Mouse (Mus musculus) cerebellum, adult 11 months (tissue): ENCODE data around the gene Pnkd.

Source experiments
- DNase-seq: peaks from one replicate; pipeline ENCODE4 v3.0.0; 2022

Pnkd gene

GRCm38 (mm10) chr1:74364270-74364669 is 79.5 kb downstream of the Pnkd start:
- DNase-seq, result no peak

GRCm38 (mm10) chr1:74367886-74368645 is 83.3 kb downstream of the Pnkd start:
- no peak for DNase-seq

- no peak for DNase-seq
These were observed 85.3 kb downstream of the Pnkd start for GRCm38 (mm10) chr1:74370040-74370439.

DNA sequence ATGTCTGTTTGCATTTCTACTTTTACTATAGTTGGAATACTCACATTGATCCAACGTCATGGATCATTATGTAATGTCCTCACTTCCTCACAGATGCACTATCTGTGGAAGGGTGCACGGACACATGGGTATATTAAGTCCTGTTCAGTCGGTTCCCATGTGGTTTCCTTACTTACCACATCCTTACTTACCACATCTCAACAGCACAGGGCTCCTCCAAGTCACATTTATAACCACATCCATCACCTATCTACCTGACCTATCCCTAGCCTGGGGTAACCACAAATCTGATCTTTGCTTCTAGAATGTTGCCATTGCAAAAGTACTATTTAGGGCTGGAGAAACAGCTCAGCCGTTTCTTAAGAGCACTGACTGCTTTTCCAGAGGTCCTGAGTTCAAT is 88.6 kb downstream of the Pnkd start:
- DNase-seq, result no peak

DNA sequence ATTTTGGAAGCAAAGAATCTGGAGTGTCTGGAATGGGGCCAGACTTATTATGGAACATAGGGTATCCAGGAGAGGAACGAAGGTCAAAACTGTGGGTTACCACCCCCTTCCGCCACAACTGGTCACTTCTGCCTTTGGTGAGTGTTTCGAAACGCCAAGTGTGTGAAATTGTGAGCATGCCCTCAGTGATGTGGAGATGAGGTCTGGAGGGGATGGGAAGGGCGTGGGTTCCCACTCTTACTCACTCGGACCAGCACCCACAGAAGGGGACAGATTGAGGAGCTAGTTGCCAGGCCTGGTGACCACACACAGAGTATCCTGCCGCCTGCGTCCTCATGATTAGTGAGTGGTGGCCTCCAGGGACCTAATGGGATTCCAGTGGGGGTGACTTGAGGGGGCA is 90.2 kb downstream of the Pnkd start, which contains the start of gene Slc11a1:
Gene Slc11a1 (plus strand): TSS at position 216 of the 400 bp plus-strand sequence.
- DNase-seq, result no peak

DNA sequence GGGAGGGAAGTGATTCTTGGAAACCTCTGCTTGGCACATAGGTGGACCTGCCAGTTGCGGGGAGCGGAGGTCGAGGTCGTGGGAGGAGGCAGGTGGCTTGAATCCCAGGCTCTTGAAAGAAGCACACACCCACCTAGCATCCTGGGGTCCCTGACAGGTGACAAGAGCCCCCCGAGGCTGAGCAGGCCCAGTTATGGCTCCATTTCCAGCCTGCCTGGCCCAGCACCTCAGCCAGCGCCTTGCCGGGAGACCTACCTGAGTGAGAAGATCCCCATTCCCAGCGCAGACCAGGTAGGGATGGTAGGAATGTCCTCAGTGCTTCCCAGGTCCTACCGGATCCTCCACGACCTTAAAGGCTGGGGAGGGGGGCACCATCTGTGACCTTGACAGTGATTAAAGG is 90.8 kb downstream of the Pnkd start:
- DNase-seq, result no peak

DNA sequence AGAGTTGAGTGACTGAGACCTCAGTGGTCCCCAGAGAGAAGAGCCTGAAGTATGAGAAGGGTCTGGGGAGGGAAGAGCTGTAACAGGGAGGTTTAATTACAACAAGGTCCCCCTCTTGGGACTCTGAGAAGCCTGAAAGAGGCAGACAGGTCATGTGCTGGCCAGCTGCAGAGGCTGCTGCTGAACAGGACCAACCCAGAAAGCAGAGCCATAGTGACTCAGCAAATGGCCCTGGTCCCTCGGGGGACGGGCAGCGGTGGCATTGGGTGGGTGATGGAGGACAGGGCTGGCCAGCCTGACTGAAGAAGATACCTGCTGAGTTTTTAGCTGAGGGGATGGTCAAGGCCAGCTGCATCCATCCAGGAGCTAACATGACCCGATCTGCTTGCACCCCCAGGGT is 91.7 kb downstream of the Pnkd start:
- DNase-seq, result no peak

DNA sequence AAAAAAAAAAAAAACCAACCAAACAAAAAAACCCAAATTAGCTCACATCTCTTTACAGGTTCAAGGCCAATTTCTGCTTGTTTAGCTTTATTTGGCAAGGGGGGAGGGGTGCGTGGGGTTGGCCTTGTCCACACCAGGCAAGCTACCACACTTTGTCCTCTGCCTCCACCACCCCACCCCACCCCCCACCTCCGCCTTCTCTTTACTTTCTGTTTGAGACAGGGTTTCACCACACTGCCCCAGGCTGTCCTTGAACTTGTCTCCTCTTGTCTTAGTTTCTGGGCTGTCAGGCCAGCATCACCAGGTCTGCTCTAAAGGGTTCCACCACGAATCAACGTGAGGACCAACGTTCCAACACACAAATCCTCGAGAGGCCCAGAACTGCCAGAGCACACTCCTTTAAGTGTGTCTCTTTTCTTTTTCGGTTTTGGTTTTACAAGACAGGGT is 94.4 kb downstream of the Pnkd start:
- no peak for DNase-seq

GRCm38 (mm10) chr1:74380484-74380883 is 95.8 kb downstream of the Pnkd start:
- no peak for DNase-seq

- no peak for DNase-seq
These were observed 96.9 kb downstream of the Pnkd start for GRCm38 (mm10) chr1:74381588-74382021.

GRCm38 (mm10) chr1:74383385-74383784 is 98.7 kb downstream of the Pnkd start:
- DNase-seq, result no peak

DNA sequence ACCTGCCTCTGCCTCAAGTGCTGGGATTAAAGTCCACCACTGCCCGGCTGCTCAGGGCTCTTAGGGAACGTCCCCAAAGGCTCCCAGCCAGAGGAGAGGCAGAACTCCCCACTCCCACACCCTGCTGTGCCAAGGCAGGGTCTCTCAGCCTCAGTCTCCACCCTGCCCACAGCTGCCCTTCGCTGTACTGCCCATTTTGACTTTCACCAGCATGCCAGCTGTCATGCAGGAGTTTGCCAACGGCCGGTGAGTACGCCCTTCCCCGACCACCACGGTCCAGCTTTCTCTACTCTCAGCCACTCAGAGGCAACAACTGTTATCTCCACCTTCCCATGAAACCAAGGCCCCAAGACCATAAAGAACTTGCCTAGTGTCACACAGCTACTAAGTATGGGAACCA is 99.8 kb downstream of the Pnkd start:
- no peak for DNase-seq

- DNase-seq, result no peak
These were observed 100.3 kb downstream of the Pnkd start for GRCm38 (mm10) chr1:74385064-74385463.

DNA sequence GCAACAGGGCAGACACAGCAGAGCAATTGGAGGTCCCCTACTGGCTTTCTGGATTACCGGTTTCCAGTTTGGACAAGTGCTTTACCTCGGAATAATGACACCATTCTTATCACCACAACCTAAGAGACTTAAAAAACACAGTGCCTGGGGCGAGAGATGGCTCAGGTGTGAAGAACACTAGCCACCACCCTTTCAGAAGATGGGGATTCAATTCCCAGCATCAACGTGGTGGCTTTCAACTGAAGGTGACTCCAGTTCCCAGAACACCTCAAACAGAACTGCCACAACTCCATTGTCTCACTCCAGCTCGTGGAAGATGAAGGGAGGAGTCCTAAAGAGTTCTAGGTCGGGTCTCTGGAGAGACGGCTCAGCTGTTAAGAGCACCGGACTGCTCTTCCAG is 100.8 kb downstream of the Pnkd start:
- no peak for DNase-seq

- no peak for DNase-seq
These were observed 101.6 kb downstream of the Pnkd start for GRCm38 (mm10) chr1:74386363-74386713.

DNA sequence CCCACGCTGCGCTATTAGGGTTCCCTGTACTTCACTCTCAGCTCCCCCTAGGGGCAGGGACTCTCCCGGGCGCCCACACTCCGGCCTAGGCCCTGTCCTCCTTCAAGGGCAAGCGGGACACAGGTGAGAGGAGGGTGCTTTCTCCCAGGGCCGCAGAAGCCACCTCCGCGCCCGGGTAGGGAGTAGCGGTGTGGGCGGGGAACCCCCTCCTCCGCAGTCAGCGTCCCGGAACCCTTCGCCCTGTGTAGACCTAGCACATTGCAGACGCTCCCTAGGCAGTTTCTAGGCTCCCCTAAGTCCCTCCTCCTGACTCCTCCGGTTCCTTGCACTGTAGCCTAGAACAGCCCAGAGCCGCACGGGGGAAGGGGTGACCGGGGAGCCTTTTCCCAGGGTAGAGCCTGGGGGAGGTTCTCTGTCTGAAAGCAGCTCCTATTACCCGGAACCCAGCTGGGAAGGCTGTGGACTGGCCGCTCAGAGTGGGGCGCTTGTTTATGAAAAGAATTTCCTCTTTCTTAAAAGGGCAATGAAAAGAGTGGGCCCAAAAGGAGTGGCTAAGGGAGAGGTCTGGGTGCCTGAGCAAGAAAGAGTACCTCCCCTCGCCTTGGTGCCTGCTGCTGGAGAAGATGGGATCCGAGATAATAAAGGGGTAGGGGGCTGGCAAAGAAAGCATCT is 102.1 kb downstream of the Pnkd start:
- peak; percentile 91 for DNase-seq

DNA sequence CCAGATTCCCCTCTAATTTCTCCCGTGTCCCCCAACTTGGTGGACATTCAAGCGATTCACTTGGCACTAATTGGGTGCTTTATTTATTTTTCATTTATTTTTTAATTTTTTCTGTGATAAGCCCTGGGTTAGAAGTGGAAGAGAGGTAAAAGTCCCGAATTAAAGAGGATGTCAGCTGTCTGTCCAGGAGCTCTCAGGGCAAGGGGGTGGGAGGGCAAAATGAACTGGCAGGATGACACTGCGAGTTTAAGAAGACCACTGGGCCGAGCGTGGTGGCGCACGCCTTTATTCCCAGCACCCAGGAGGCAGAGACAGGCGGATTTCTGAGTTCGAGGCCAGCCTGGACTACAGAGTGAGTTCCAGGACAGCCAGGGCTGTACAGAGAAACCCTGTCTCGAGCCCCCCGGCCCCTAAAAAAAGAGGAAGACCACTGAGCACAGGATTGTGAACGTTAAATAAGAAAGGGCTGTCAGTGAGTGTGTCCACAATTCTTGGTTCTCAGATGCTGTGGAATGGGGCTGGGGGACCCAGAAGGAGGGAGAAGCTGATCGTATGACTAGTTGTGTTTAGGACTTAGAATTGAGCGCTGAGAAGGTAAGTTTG is 102.8 kb downstream of the Pnkd start:
- DNase-seq, result no peak

- DNase-seq, result no peak
These were observed 103.7 kb downstream of the Pnkd start for GRCm38 (mm10) chr1:74388398-74388920.

- no peak for DNase-seq
These were observed 105.1 kb downstream of the Pnkd start for GRCm38 (mm10) chr1:74389831-74390286.

DNA sequence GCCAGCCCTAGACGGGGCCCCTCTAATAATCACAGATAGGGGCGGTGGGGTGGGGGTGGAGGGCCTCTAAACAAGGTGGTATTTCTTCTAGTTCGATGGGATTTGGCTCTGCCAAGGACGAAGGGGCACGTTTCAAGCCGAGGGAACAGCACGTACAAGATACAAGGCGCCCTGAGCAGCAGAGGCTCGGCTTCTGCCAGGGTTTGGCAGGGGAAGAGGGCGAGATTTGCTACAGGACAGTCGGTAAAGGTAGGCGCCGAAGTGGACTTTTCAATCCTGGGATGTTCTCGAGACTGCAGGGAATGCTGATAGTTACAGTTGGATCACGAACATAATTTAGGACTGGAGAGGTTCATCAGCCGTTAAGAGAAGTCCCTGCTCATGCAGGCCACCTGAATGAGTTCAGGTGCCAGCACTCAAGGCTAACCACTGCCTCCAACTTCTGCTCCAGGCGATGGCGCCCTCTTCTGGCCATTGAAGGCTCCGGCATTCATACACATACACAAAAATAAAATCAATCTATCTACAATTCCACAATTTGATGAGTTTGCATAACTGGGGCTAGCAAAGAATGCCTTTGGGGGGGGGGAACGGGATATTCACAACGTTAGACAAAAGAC is 105.7 kb downstream of the Pnkd start:
- DNase-seq, result peak; percentile 53

- DNase-seq, result peak; percentile 95
These were observed 106.4 kb downstream of the Pnkd start, which contains the start of gene Ctdsp1 for GRCm38 (mm10) chr1:74390924-74391748. TSS of gene Ctdsp1 (plus strand) at chr1:74391509.

DNA sequence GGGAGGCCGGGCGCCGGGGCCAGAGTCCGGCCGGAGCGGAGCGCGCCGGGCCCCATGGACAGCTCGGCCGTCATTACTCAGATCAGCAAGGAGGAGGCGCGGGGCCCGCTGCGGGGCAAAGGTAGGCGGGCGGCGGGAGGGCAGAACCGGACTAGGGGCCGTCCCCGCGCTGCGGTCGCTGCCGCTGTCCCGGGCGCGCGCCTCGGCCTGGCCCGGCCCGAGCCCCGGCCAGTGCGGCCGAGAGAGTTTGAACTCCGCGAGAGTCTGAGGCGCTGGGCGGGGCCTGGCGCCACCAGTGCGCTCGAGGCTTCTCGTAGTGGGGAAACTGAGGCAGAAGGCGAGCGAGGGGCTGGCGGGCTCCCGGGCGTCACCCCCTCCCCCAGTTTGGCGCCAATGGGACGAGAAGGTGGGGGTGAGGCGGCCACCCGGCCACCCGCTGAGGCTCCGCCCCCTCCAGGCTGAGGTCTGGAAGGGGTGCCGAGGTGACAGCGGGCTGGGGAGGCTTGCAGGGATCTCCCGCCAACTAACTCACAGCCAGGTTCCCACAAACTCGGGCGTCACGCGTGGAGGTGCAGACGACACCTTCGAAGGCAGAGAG is 107.2 kb downstream of the Pnkd start:
- peak; percentile 74 for DNase-seq
